Mouse (Mus musculus) bone marrow macrophage, adult 2 months (primary cell): ENCODE measurements around the gene Rtp3.

ENCODE experiments used
- CTCF ChIP-seq: IDR thresholded peaks from 2 replicates; pipeline ENCODE4 v1.5.1; 2012; ENCODE audit warnings: low read depth, mild to moderate bottlenecking, low read length, moderate library complexity
- POLR2A ChIP-seq: IDR thresholded peaks from 2 replicates; pipeline ENCODE4 v1.6.1; 2012; ENCODE audit warnings: mild to moderate bottlenecking, low read depth, low read length, borderline replicate concordance

DNA sequence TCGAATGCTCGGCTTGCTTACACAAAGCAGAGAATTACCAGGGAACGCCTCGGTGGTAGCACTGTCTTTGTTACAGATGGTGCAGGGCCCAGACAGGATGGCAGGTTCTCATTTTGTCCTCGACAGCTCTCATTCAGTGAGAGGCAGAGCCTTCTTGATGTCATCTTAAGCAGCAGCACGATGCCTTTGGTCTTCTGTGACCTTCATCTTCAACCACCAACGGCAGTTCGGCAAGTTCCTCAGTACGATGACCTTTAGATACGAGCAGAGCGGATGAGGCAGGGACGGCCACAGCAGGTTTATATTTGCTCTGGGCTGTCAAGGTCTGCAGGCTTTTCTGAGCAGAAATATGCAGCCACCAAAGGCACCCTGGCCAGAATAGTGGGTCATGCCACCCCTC lies 11.2 kb upstream of the Rtp3 start:
- TF ChIP-seq POLR2A (no peak), CTCF (no peak)
